Mouse (Mus musculus): ENCODE measurements around the gene Fmnl3.

- TF ChIP-seq POLR2A (IDR thresholded peaks at IDR 0.05; ENCODE audit: extremely low read depth, insufficient read depth, low read length) (no peak), CTCF (IDR thresholded peaks at IDR 0.05; ENCODE audit: extremely low read depth, insufficient read depth, low read length) (no peak)
Measured at GRCm38 (mm10) chr15:99344148-99344870, 26.0 kb downstream of the Fmnl3 start.

Measured in cortical plate, adult 2 months (tissue).